Mouse (Mus musculus) pancreas, adult 10 weeks (tissue): ENCODE data around the gene Apoo. TPM values are rescaled to one million over a fixed set of nuclear protein-coding genes. Genes with fewer than 3 reads are reported as not detected.

Source experiments
- polyA plus RNA-seq: library from polyadenylated mRNA; stranded (reverse); fragments of 350-450 nt; fragmentation: Illumina TruSeq; extraction: RNeasy Lipid Tissue Mini Kit (QIAGEN cat#74804); gene quantifications from one replicate; pipeline ENCODE4 v1.2.3, GENCODE M21; 2015; ENCODE audit warnings: low read depth, low replicate concordance; ENCODE audit not compliant: insufficient read depth

Apoo gene
- polyA plus RNA-seq: 8.8 TPM

GRCm38 (mm10) chrX:94366670-94367241 is at the start of gene Apoo, which contains the start of gene Fam90a1b:
Apoo (plus strand) TSS chrX:94367117.
Fam90a1b (minus strand) TSS chrX:94366777.

Other genes with a start within 250 kb of the Apoo start
- gene Zfx, start 243.4 kb upstream of the Apoo start, polyA plus RNA-seq: 2.7 TPM
- 18.6 TPM for gene Eif2s3x, start 154.3 kb upstream of the Apoo start, polyA plus RNA-seq
- gene Klhl15, start 132.5 kb upstream of the Apoo start, polyA plus RNA-seq: 1.6 TPM
- not detected for gene Fam90a1b, start 340 bp upstream of the Apoo start, polyA plus RNA-seq
- 106 TPM for gene Maged1, start 175.0 kb downstream of the Apoo start, polyA plus RNA-seq